Mouse (Mus musculus) heart, postnatal 0 days (tissue): ENCODE measurements around the gene Dlst. TPM values are rescaled to one million over a fixed set of nuclear protein-coding genes. Genes with fewer than 3 reads are reported as not detected.

Experiments
- ATAC-seq: fragments of 200-750 bp; cut with Nextera tagmentation; 2 replicates; pipeline ENCODE4 v1.8.0; 2017; ENCODE audit warnings: low read depth, moderate number of reproducible peaks, moderate library complexity; ENCODE audit not compliant: insufficient read depth
- DNase-seq: peaks from one replicate; pipeline ENCODE4 v3.0.0-alpha.2; 2016; ENCODE audit warnings: low spot score
- H3K27ac ChIP-seq: fragments of 300-500 bp; sonication (generic); 2 replicates; pipeline ENCODE4 v1.5.1; 2014; ENCODE audit warnings: low read depth, mild to moderate bottlenecking
- H3K27me3 ChIP-seq: fragments of 300-500 bp; sonication (generic); 2 replicates; pipeline ENCODE4 v1.6.1; 2014; ENCODE audit warnings: low read length, mixed read lengths; ENCODE audit not compliant: control insufficient read depth, insufficient read depth
- H3K36me3 ChIP-seq: fragments of 300-500 bp; sonication (generic); replicated peaks from 2 replicates; pipeline ENCODE4 v1.6.1; 2014; ENCODE audit warnings: low read length, mixed read lengths; ENCODE audit not compliant: control insufficient read depth, insufficient read depth
- H3K4me1 ChIP-seq: fragments of 300-500 bp; sonication (generic); 2 replicates; pipeline ENCODE4 v1.6.1; 2014; ENCODE audit warnings: antibody characterized with exemption; ENCODE audit not compliant: control insufficient read depth, insufficient read depth
- H3K4me2 ChIP-seq: fragments of 300-500 bp; sonication (generic); 2 replicates; pipeline ENCODE4 v1.6.1; 2014; ENCODE audit warnings: low read depth, mild to moderate bottlenecking, low read length, moderate library complexity
- H3K4me3 ChIP-seq: fragments of 300-500 bp; sonication (generic); 2 replicates; pipeline ENCODE4 v1.5.1; 2014; ENCODE audit warnings: low read depth, low read length
- H3K9ac ChIP-seq: fragments of 300-500 bp; sonication (generic); replicated peaks from 2 replicates; pipeline ENCODE4 v1.6.1; 2014; ENCODE audit warnings: low read depth, low read length, mixed read lengths
- H3K9me3 ChIP-seq: fragments of 300-500 bp; sonication (generic); replicated peaks from 2 replicates; pipeline ENCODE4 v1.6.1; 2016; ENCODE audit warnings: low read length; ENCODE audit not compliant: control insufficient read depth
- CTCF ChIP-seq: IDR thresholded peaks from 2 replicates; pipeline ENCODE4 v1.5.1; 2016; ENCODE audit warnings: antibody characterized with exemption, control low read depth, low read depth
- EP300 ChIP-seq: IDR thresholded peaks from 2 replicates; pipeline ENCODE4 v1.6.1; 2016; ENCODE audit warnings: antibody characterized with exemption, low read depth
- WGBS: fragments of 180-500 bp; shearing (Covaris S2); extraction: QIAGEN DNeasy Blood & Tissue Kit; methylation state at CpG from one replicate; pipeline ENCODE4 v1.1.7; 2014; 5-methylcytosine and 5-hydroxymethylcytosine counted together
- polyA plus RNA-seq: library from polyadenylated mRNA; unstranded; fragments of >200 nt; fragmentation: Nextera tagmentation; extraction: Ambion mirVana; gene quantifications from 2 replicates; pipeline ENCODE4 v1.2.1, GENCODE M21; 2015
- total RNA-seq: library from RNA; depleted of rRNA; stranded (reverse); fragments of >200 nt; gene quantifications from 2 replicates; pipeline ENCODE4 v1.2.3, GENCODE M21; 2014; ENCODE audit warnings: low replicate concordance

Dlst gene
- total and polyA plus RNA-seq, 2 experiments from 2014 or later: 269 to 341 TPM

- no peaks in the 10 kb centered on the region for H3K27me3 ChIP-seq
- no peak for TF ChIP-seq EP300
- no peak for TF ChIP-seq CTCF
- no peak overlapping the region for H3K9ac ChIP-seq
- no peaks in the 10 kb centered on the region for H3K36me3 ChIP-seq
- no peak overlapping the region for H3K4me3 ChIP-seq
- H3K27ac ChIP-seq: no peak overlapping the region
- H3K4me2 ChIP-seq: no peak overlapping the region
- no peaks in the 10 kb centered on the region; the same call in 1 of the 2 replicates for H3K4me1 ChIP-seq
- H3K9me3 ChIP-seq: no peaks in the 10 kb centered on the region
- no peak for ATAC-seq
- WGBS: 78% methylated on average over 7 of the region's 7 CpGs
- no peak for DNase-seq
Measured at GRCm38 (mm10) chr12:85095859-85096258, 14.8 kb upstream of the Dlst start.

DNA sequence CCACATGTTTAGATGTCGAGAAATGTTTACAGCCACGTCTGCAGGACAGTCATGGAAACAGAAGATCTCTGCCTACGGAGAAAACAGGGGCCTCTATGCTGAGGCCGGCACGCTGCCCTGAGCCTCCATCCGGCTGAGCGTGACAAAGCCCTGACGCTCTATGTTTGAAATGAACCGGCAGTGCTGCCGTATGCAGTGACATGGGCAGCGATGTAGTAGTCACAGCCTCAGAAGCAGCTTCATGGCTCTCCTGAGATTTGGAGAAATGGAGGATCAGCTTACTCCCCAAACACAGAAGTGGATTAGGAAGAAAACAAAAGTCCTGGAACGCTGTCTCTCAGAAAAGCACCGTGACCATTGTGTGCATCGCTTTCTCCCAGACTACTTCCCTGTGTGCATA is 9.6 kb upstream of the Dlst start:
- Histone ChIP-seq H3K27me3 (no peaks in the 10 kb centered on the region), H3K9ac (no peak overlapping the region), H3K4me2 (no peak overlapping the region), H3K4me1 (no peaks in the 10 kb centered on the region), H3K4me3 (no peak overlapping the region), H3K9me3 (no peaks in the 10 kb centered on the region), H3K36me3 (no peaks in the 10 kb centered on the region), H3K27ac (no peak overlapping the region)
- WGBS: 75% methylated on average over 14 of the region's 14 CpGs
- TF ChIP-seq EP300 (no peak), CTCF (no peak)
- ATAC-seq: no peak
- no peak for DNase-seq

GRCm38 (mm10) chr12:85101521-85102106 is 9.0 kb upstream of the Dlst start:
- no peaks in the 10 kb centered on the region for H3K9me3 ChIP-seq
- DNase-seq: no peak
- H3K4me1 ChIP-seq: no peaks in the 10 kb centered on the region
- no peak for ATAC-seq
- no peak overlapping the region for H3K4me3 ChIP-seq
- H3K27ac ChIP-seq: no peak overlapping the region
- 80% methylated on average over 5 of the region's 5 CpGs for WGBS
- no peak overlapping the region for H3K9ac ChIP-seq
- no peaks in the 10 kb centered on the region for H3K36me3 ChIP-seq
- H3K4me2 ChIP-seq: no peak overlapping the region
- no peaks in the 10 kb centered on the region for H3K27me3 ChIP-seq
- TF ChIP-seq CTCF (no peak), EP300 (no peak)

DNA sequence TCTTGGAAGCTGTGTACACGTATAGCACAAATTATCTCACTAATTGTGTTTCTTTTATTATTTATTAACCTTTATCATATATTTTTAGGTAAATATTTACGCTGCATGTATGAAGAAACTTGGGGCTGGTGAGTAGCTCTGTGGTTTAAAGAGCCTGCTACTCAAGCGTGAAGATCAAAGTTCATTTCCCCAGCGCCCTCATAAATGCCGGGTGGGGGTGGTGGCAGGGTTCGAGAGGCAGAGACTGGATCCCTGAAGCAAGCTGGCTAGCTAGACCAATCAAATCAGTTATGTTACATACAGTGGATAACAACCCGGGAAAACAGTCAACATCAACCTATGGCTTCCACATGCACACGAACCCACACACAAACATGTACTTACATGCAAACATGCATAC is 7.5 kb upstream of the Dlst start:
- TF ChIP-seq EP300 (no peak), CTCF (no peak)
- Histone ChIP-seq H3K27me3 (no peaks in the 10 kb centered on the region), H3K9me3 (no peaks in the 10 kb centered on the region), H3K4me1 (no peaks in the 10 kb centered on the region), H3K36me3 (no peaks in the 10 kb centered on the region), H3K4me3 (no peak overlapping the region), H3K9ac (no peak overlapping the region), H3K4me2 (no peak overlapping the region), H3K27ac (no peak overlapping the region)
- no peak for ATAC-seq
- no peak for DNase-seq
- WGBS: 79% methylated on average over 8 of the region's 8 CpGs

DNA sequence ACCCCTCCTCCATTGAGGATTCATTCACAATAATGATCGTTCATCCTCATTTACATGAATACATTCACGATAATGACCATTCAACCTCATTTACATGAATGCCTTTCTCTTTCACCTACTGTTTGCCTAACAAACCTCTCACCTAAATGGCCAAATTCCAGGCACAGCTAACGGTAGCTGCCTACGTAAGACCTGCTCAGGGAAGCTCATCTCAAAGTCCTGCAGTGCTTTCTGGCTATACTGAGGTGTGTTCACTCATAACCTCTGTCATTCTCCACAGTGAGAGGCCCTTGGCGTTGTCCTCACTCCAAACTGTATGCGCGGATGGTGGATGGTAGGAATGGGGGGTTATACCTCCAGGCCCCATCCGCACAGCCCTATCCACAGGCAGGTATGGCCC is 5.8 kb upstream of the Dlst start:
- H3K36me3 ChIP-seq: no peaks in the 10 kb centered on the region
- WGBS: 86% methylated on average over 8 of the region's 8 CpGs
- no peaks in the 10 kb centered on the region for H3K27me3 ChIP-seq
- H3K4me1 ChIP-seq: peaks cover 2% of the 10 kb centered on the region; the same call in 1 of the 2 replicates
- ATAC-seq (no peak), DNase-seq (no peak)
- H3K27ac ChIP-seq: no peak overlapping the region
- TF ChIP-seq EP300 (no peak), CTCF (no peak)
- no peak overlapping the region for H3K9ac ChIP-seq
- H3K9me3 ChIP-seq: no peaks in the 10 kb centered on the region
- no peak overlapping the region for H3K4me2 ChIP-seq
- H3K4me3 ChIP-seq: no peak overlapping the region

GRCm38 (mm10) chr12:85106292-85106691 is 4.3 kb upstream of the Dlst start:
- TF ChIP-seq EP300 (no peak), CTCF (no peak)
- H3K4me1 ChIP-seq: peaks cover 7% of the 10 kb centered on the region; the same call in 1 of the 2 replicates
- no peak overlapping the region for H3K27ac ChIP-seq
- H3K9ac ChIP-seq: 0 out of 2 replicates have a peak overlapping the region, but pooled peaks have one; percentile 5
- H3K36me3 ChIP-seq: no peaks in the 10 kb centered on the region
- ATAC-seq (no peak), DNase-seq (no peak)
- no peaks in the 10 kb centered on the region for H3K27me3 ChIP-seq
- 13% methylated on average over 8 of the region's 8 CpGs for WGBS
- H3K4me2 ChIP-seq: peak overlapping the region; percentile 32; the same call in 1 of the 2 replicates
- no peak overlapping the region for H3K4me3 ChIP-seq
- no peaks in the 10 kb centered on the region for H3K9me3 ChIP-seq
